Mouse (Mus musculus) heart, adult 8-10 months (tissue): ENCODE measurements around the gene Slc30a10. TPM values are rescaled to one million over a fixed set of nuclear protein-coding genes. Genes with fewer than 3 reads are reported as not detected.

ENCODE experiments used
- DNase-seq: peaks from one replicate; pipeline ENCODE4 v3.0.0; 2022; ENCODE audit warnings: low spot score
- total RNA-seq, 4 experiments: library from RNA; stranded (reverse); gene quantifications; 2 replicates each; pipeline ENCODE4 v1.2.4; 2022

Slc30a10 gene
- total RNA-seq, 4 experiments from 2014 or later: not detected

DNA sequence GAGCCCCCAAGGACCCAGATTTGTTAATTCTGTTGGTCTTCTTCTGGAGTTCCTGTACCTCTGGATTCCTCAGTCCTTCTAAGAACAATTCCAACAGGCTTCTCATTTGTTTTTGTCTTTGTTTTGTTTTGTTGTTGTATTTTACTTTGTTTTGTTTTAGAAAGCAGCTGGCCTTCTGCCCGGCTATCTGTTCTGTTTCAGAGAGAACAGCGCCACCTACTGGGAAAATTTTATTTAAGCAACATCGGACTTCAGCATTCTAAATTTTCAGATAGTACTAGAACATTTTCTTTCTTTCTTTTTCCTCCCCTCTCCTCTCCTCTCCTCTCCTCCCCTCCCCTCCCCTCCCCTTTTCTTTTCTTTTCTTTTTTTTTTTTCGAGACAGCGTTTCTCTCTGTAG lies 62.9 kb downstream of the Slc30a10 start:
- DNase-seq: peak; percentile 30

Other genes starting within 250 kb of the Slc30a10 start
- 10 to 100 TPM; 77.9 to 85.2 (median 83.3) TPM for gene Iars2, start 125.5 kb upstream of the Slc30a10 start, total RNA-seq
- gene Bpnt1, start 122.7 kb upstream of the Slc30a10 start, total RNA-seq: 10 to 100 TPM; 21.7 to 37.3 (median 30.3) TPM
- gene Eprs, start 91.8 kb upstream of the Slc30a10 start, total RNA-seq: 10 to 100 TPM; 75.6 to 98.6 (median 80.3) TPM